Mouse (Mus musculus) heart, postnatal 0 days (tissue): ENCODE data around the gene Phactr3.

Experiments
- CTCF ChIP-seq: IDR thresholded peaks from 2 replicates; pipeline ENCODE4 v1.5.1; 2016; ENCODE audit warnings: antibody characterized with exemption, control low read depth, low read depth
- EP300 ChIP-seq: IDR thresholded peaks from 2 replicates; pipeline ENCODE4 v1.6.1; 2016; ENCODE audit warnings: antibody characterized with exemption, low read depth

- TF ChIP-seq CTCF (no peak), EP300 (no peak)
Observed at GRCm38 (mm10) chr2:178188988-178189387, 70.2 kb downstream of the Phactr3 start.
